Mouse (Mus musculus): Measurements from ENCODE around the gene Cxcl2. TPM values are rescaled to one million over a fixed set of nuclear protein-coding genes. Genes with fewer than 3 reads are reported as not detected.

Gene Cxcl2
- polyA plus RNA-seq, 1 experiment from 2014 or later, result not detected

DNA sequence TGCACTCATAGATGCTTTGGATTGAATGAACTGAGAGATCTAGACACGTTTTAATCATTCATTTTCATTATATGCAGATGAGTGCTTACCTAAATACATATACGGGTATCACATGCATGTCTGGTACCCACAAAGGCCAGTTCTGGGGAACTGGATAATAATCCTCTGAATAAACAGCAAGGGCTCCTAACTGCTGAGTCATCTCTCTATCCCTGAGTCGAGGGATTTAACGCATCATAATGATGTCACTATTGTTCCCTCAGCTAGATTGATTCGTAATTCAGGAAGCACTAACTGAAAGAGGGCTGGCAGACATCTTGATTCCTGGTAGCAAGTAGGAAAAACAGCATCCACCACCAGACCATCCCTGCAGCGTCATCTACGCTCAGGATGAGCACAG lies 3.0 kb upstream of the Cxcl2 start:
- Histone ChIP-seq H3K4me3 (replicated peaks; ENCODE audit: low read depth, low read length) (no peak overlapping the region), H3K4me1 (ENCODE audit: control insufficient read depth, insufficient read depth, low read length) (peaks cover 8% of the 10 kb centered on the region; the same call in 1 of the 2 replicates), H3K27me3 (ENCODE audit: control insufficient read depth, insufficient read depth, low read length) (peaks cover 5% of the 10 kb centered on the region; the same call in 1 of the 2 replicates), H3K27ac (replicated peaks; ENCODE audit: low read depth, low read length) (no peak overlapping the region), H3K36me3 (ENCODE audit: control insufficient read depth, insufficient read depth, low read length) (no peaks in the 10 kb centered on the region), H3K9ac (replicated peaks; ENCODE audit: low read length) (no peak overlapping the region), H3K9me3 (ENCODE audit: control insufficient read depth, low read length) (no peaks in the 10 kb centered on the region), H3K4me2 (ENCODE audit: low read length) (no peak overlapping the region)
- ATAC-seq (ENCODE audit: low FRiP score, low TSS enrichment) (no peak), DNase-seq (peak; percentile 33)
- WGBS, result 57% methylated on average over 7 of the region's 7 CpGs

- H3K27ac ChIP-seq (replicated peaks; ENCODE audit: low read depth, low read length), result no peak overlapping the region
- H3K4me3 ChIP-seq (replicated peaks; ENCODE audit: low read depth, low read length), result peak overlapping the region; percentile 31
- no peak overlapping the region for H3K9ac ChIP-seq (replicated peaks; ENCODE audit: low read length)
- H3K27me3 ChIP-seq (ENCODE audit: control insufficient read depth, insufficient read depth, low read length), result peaks cover 5% of the 10 kb centered on the region; the same call in 1 of the 2 replicates
- peaks cover 8% of the 10 kb centered on the region; the same call in 1 of the 2 replicates for H3K4me1 ChIP-seq (ENCODE audit: control insufficient read depth, insufficient read depth, low read length)
- H3K9me3 ChIP-seq (ENCODE audit: control insufficient read depth, low read length), result no peaks in the 10 kb centered on the region
- no peaks in the 10 kb centered on the region for H3K36me3 ChIP-seq (ENCODE audit: control insufficient read depth, insufficient read depth, low read length)
- ATAC-seq (ENCODE audit: low FRiP score, low TSS enrichment) (peak; percentile 73; the same call in 1 of the 2 replicates), DNase-seq (peak; percentile 64)
- 15% methylated on average over 10 of the region's 10 CpGs for WGBS
- peak overlapping the region; percentile 69 for H3K4me2 ChIP-seq (ENCODE audit: low read length)
Measured at GRCm38 (mm10) chr5:90902380-90903260, 1.1 kb upstream of the Cxcl2 start.

DNA sequence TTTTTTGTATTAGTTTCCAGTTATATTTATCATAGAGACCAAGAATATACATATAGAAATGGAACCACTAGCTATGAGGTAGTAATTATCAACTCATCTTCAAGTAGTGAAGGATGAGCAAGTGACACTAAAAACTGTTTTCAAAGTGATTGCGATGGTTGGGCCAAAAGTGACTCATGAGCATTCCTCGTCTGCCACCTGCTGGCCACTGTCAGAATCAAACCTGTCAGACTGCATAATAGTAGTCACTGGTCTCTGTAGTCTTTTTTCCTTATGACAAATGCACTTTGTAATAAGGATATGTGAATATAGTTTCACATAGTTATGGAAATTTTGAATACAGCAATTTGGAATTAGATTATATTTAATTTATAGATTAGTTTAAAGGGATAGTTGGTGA lies 5.3 kb downstream of the Cxcl2 start:
- Histone ChIP-seq H3K27me3 (ENCODE audit: control insufficient read depth, insufficient read depth, low read length) (peaks cover 5% of the 10 kb centered on the region; the same call in 1 of the 2 replicates), H3K4me3 (replicated peaks; ENCODE audit: low read depth, low read length) (no peak overlapping the region), H3K9ac (replicated peaks; ENCODE audit: low read length) (no peak overlapping the region), H3K4me1 (ENCODE audit: control insufficient read depth, insufficient read depth, low read length) (no peaks in the 10 kb centered on the region), H3K36me3 (ENCODE audit: control insufficient read depth, insufficient read depth, low read length) (no peaks in the 10 kb centered on the region), H3K9me3 (ENCODE audit: control insufficient read depth, low read length) (no peaks in the 10 kb centered on the region), H3K4me2 (ENCODE audit: low read length) (no peak overlapping the region), H3K27ac (replicated peaks; ENCODE audit: low read depth, low read length) (no peak overlapping the region)
- 2% methylated on average over 2 of the region's 2 CpGs for WGBS
- peak; percentile 92 for DNase-seq
- peak; percentile 70 for ATAC-seq (ENCODE audit: low FRiP score, low TSS enrichment)

GRCm38 (mm10) chr5:90919495-90919894 lies 15.8 kb downstream of the Cxcl2 start:
- H3K9ac ChIP-seq (replicated peaks; ENCODE audit: low read length), result no peak overlapping the region
- ATAC-seq (ENCODE audit: low FRiP score, low TSS enrichment) (no peak), DNase-seq (no peak)
- H3K36me3 ChIP-seq (ENCODE audit: control insufficient read depth, insufficient read depth, low read length), result no peaks in the 10 kb centered on the region
- H3K4me3 ChIP-seq (replicated peaks; ENCODE audit: low read depth, low read length), result no peak overlapping the region
- H3K27me3 ChIP-seq (ENCODE audit: control insufficient read depth, insufficient read depth, low read length), result no peaks in the 10 kb centered on the region
- no peak overlapping the region for H3K4me2 ChIP-seq (ENCODE audit: low read length)
- no peaks in the 10 kb centered on the region for H3K4me1 ChIP-seq (ENCODE audit: control insufficient read depth, insufficient read depth, low read length)
- H3K27ac ChIP-seq (replicated peaks; ENCODE audit: low read depth, low read length), result no peak overlapping the region
- no peaks in the 10 kb centered on the region for H3K9me3 ChIP-seq (ENCODE audit: control insufficient read depth, low read length)
- 80% methylated on average over 2 of the region's 2 CpGs for WGBS

DNA sequence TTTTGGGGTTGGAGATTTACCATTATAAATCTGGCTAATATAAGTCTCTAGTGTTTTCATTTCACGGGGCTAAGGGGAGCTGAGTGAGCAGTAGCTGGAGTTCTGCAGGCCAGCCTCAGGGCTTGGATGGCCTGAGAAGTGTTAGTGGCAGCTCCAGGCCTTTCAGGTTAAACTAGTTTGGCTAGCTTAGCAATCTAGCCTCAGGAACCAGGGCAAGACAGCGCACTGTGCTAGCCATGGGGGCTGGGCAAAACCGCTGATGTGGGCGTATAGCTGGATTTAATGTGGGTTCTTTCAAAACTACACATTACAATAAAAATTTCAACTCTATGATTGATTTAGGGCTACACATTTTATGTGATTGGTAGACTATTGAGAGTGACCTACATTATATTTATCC lies 19.3 kb downstream of the Cxcl2 start:
- Histone ChIP-seq H3K9ac (replicated peaks; ENCODE audit: low read length) (no peak overlapping the region), H3K27me3 (ENCODE audit: control insufficient read depth, insufficient read depth, low read length) (no peaks in the 10 kb centered on the region), H3K9me3 (ENCODE audit: control insufficient read depth, low read length) (no peaks in the 10 kb centered on the region), H3K4me2 (ENCODE audit: low read length) (no peak overlapping the region), H3K4me1 (ENCODE audit: control insufficient read depth, insufficient read depth, low read length) (no peaks in the 10 kb centered on the region), H3K4me3 (replicated peaks; ENCODE audit: low read depth, low read length) (no peak overlapping the region), H3K36me3 (ENCODE audit: control insufficient read depth, insufficient read depth, low read length) (no peaks in the 10 kb centered on the region), H3K27ac (replicated peaks; ENCODE audit: low read depth, low read length) (no peak overlapping the region)
- ATAC-seq (ENCODE audit: low FRiP score, low TSS enrichment) (no peak), DNase-seq (no peak)
- WGBS, result 92% methylated on average over 4 of the region's 4 CpGs

- Histone ChIP-seq H3K36me3 (ENCODE audit: control insufficient read depth, insufficient read depth, low read length) (peaks cover 5% of the 10 kb centered on the region), H3K4me2 (ENCODE audit: low read length) (peak overlapping the region; percentile 61), H3K9ac (replicated peaks; ENCODE audit: low read length) (peak overlapping the region; percentile 99), H3K4me3 (replicated peaks; ENCODE audit: low read depth, low read length) (peak overlapping the region; percentile 69), H3K4me1 (ENCODE audit: control insufficient read depth, insufficient read depth, low read length) (peaks cover 10% of the 10 kb centered on the region; the same call in 1 of the 2 replicates), H3K9me3 (ENCODE audit: control insufficient read depth, low read length) (no peaks in the 10 kb centered on the region), H3K27ac (replicated peaks; ENCODE audit: low read depth, low read length) (peak overlapping the region; percentile 99), H3K27me3 (ENCODE audit: control insufficient read depth, insufficient read depth, low read length) (no peaks in the 10 kb centered on the region)
- DNase-seq, result no peak
- 51% methylated on average over 2 of the region's 2 CpGs for WGBS
- peak; percentile 7; the same call in 1 of the 2 replicates for ATAC-seq (ENCODE audit: low FRiP score, low TSS enrichment)
Measured at GRCm38 (mm10) chr5:90930546-90930945, 26.9 kb downstream of the Cxcl2 start.

DNA sequence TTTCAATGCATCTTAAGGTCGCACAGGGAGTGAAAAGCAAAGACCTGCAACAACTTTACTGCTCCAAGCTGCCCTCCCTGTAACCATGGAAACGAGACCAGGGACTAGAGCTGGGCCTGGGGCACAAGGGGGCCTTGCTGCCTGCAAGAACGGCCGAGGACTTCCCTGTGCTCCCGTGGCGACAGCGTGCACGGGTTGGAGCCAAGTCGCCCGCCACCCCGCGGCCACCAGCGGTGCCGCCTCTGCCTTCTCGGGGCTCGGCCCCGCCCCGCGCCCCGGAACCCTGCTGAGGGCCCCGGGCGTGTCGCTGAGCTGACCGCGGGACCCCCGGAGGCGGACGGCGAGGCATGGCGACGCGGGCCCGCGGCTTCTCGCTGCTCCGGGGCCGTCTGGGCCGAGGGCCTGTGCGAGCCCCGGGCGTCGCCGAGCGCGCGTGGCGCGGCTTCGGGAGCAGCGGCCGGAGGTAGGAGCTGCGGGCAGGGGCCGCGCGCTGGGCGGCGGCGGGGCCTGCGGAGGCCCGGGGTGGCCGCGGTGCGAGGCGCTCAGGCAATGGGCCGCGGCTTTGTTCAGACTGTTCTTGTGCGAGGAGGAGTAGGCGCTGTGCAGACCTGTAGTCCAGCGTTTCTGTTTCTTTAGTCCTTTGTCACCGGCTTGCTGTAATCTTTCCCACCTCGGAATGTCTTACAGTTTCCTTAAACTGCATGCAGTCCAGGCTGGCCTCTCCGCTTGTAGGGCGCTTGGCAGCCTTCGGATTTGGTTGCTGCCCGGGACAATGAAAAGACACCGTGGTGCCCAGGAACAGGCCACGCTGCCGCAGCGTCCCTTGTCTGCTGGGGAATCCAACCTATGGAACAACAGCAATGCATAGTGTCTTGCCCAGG lies 27.5 kb downstream of the Cxcl2 start, which contains the start of gene Mthfd2l:
Mthfd2l (plus strand) TSS at position 147 of the 881 bp plus-strand sequence.
- H3K4me3 ChIP-seq (replicated peaks; ENCODE audit: low read depth, low read length), result peak within 1 kb of the TSS; percentile 69
- peaks cover 10% of the 10 kb centered on the region; the same call in 1 of the 2 replicates for H3K4me1 ChIP-seq (ENCODE audit: control insufficient read depth, insufficient read depth, low read length)
- H3K9me3 ChIP-seq (ENCODE audit: control insufficient read depth, low read length), result no peaks in the 10 kb centered on the region
- DNase-seq (peak; percentile 92), ATAC-seq (ENCODE audit: low FRiP score, low TSS enrichment) (peak; percentile 97)
- H3K9ac ChIP-seq (replicated peaks; ENCODE audit: low read length), result peak within 1 kb of the TSS; percentile 99
- H3K27me3 ChIP-seq (ENCODE audit: control insufficient read depth, insufficient read depth, low read length), result no peaks in the 10 kb centered on the region
- peak within 1 kb of the TSS; percentile 61 for H3K4me2 ChIP-seq (ENCODE audit: low read length)
- WGBS, result under 1% methylated on average over 69 of the region's 79 CpGs
- H3K36me3 ChIP-seq (ENCODE audit: control insufficient read depth, insufficient read depth, low read length), result peaks cover 5% of the 10 kb centered on the region
- peak within 1 kb of the TSS; percentile 99 for H3K27ac ChIP-seq (replicated peaks; ENCODE audit: low read depth, low read length)

- peak; percentile 22; the same call in 1 of the 2 replicates for ATAC-seq (ENCODE audit: low FRiP score, low TSS enrichment)
- Histone ChIP-seq H3K4me1 (ENCODE audit: control insufficient read depth, insufficient read depth, low read length) (peaks cover 10% of the 10 kb centered on the region; the same call in 1 of the 2 replicates), H3K4me3 (replicated peaks; ENCODE audit: low read depth, low read length) (peak overlapping the region; percentile 69), H3K9ac (replicated peaks; ENCODE audit: low read length) (peak overlapping the region; percentile 99), H3K27me3 (ENCODE audit: control insufficient read depth, insufficient read depth, low read length) (no peaks in the 10 kb centered on the region), H3K4me2 (ENCODE audit: low read length) (peak overlapping the region; percentile 61), H3K27ac (replicated peaks; ENCODE audit: low read depth, low read length) (peak overlapping the region; percentile 99), H3K36me3 (ENCODE audit: control insufficient read depth, insufficient read depth, low read length) (peaks cover 5% of the 10 kb centered on the region), H3K9me3 (ENCODE audit: control insufficient read depth, low read length) (no peaks in the 10 kb centered on the region)
- peak; percentile 67 for DNase-seq
- 4% methylated on average over 6 of the region's 6 CpGs for WGBS
Measured at GRCm38 (mm10) chr5:90931911-90932310, 28.2 kb downstream of the Cxcl2 start.
